Mouse (Mus musculus): ENCODE data around the gene Esyt2.
A peak's percentile ranks its signal among the peaks of the same experiment; 100 is the strongest.
"Not testable (repeated sequence)": the region's sequence is repeated elsewhere in the genome, so short reads cannot be mapped to it uniquely, and the experiment has no call there.

Esyt2 gene

GRCm38 (mm10) chr12:116280653-116281364 is at the start of gene Esyt2:
TSS of gene Esyt2 (plus strand) at chr12:116281196.
- peak; percentile 99 for DNase-seq

GRCm38 (mm10) chr12:116231612-116232011 is 49.4 kb upstream of the Esyt2 start:
- no peak for DNase-seq

GRCm38 (mm10) chr12:116232061-116232460 is 48.9 kb upstream of the Esyt2 start:
- no peak for DNase-seq

GRCm38 (mm10) chr12:116235356-116235755 is 45.6 kb upstream of the Esyt2 start:
- DNase-seq = no peak

GRCm38 (mm10) chr12:116236658-116237057 is 44.3 kb upstream of the Esyt2 start:
- DNase-seq = no peak

- DNase-seq = no peak
These were observed 42.6 kb upstream of the Esyt2 start for GRCm38 (mm10) chr12:116238370-116238769.

- no peak for DNase-seq
These were observed 42.2 kb upstream of the Esyt2 start for GRCm38 (mm10) chr12:116238803-116239202.

- DNase-seq = no peak
These were observed 36.4 kb upstream of the Esyt2 start for GRCm38 (mm10) chr12:116244601-116245000.

GRCm38 (mm10) chr12:116254652-116255051 is 26.3 kb upstream of the Esyt2 start:
- no peak for DNase-seq

DNA sequence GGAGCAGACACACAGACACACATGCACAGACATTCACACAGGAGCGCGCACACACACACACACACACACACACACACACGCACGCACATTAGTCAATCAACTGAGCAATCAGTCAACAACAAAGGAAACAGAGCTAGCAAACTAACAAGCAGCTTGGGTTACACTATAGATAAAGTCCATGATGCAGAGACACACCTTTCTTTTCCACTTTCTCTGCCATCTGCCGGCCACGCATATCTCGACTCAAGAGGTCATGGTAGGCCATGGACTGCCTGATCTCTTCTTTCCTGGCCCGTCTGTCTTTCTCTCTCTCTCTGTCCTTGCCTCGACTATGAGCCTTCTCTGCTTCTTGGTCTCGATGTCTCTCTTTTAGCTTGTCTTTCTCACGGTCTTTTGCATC is 25.4 kb upstream of the Esyt2 start:
- no peak for DNase-seq

GRCm38 (mm10) chr12:116258321-116258720 is 22.7 kb upstream of the Esyt2 start:
- DNase-seq = no peak

GRCm38 (mm10) chr12:116262555-116263341 is 18.2 kb upstream of the Esyt2 start, which contains the start of gene Wdr60:
TSS of gene Wdr60 (minus strand) at chr12:116263022.
- peak; percentile 88 for DNase-seq

DNA sequence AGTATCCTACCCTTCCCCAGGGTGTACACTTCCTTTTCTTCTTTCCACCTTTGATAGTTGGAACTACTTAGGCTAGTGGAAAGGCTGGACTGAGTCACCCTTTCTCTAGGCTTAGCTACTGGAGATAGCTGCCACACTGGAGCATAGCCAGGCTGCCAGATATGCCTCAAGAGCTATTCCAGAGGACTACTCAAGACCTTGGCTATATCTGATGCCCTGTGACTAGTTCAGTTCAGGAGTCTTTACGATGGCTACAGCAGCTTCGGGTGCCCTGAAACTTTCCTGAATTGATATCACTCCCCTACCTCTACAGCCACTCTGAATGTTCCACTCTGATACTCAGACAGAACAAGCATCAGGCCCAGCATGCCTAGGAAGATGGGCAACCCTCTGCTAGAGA is 16.2 kb upstream of the Esyt2 start:
- no peak for DNase-seq

DNA sequence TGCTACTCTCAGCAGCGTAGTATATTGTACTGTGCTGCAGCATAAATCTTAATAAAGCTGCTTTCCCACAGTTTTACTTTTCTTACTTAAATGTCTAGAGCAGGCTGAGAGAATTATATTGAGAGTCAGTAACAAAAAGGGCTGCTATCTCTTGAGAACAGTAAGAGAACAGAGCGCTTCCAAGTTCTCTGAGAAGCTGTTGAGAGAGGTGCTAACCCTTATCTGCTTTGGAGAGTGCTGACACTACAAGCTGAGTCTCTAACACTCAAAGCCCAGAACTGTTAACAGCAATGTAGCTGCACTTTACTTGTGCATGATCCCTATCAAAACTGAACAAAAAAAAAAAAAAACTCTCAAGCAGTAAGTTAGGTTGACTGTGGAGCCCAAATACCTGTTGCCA is 15.7 kb upstream of the Esyt2 start:
- DNase-seq = no peak

DNA sequence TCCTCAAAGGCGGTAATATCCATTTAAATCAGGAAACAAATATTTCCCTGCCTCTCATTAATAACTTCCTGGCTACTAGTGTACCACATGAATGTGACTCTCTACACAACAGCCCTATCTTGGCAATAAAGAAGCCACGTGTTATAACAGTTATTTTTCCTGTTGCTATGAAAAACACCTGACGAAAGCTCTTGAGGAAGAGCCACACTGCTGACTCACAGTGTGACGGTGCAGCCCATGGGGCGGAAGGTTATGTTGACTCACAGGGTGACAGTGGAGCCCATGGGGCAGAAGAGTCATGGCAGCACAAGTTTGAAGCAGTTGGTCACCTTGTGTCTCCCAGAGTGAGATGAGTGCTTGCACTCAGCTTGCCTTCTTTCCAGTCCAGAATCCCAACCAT is 11.5 kb upstream of the Esyt2 start:
- DNase-seq = no peak

- DNase-seq = no peak
These were observed 10.5 kb upstream of the Esyt2 start for GRCm38 (mm10) chr12:116270538-116270937.

DNA sequence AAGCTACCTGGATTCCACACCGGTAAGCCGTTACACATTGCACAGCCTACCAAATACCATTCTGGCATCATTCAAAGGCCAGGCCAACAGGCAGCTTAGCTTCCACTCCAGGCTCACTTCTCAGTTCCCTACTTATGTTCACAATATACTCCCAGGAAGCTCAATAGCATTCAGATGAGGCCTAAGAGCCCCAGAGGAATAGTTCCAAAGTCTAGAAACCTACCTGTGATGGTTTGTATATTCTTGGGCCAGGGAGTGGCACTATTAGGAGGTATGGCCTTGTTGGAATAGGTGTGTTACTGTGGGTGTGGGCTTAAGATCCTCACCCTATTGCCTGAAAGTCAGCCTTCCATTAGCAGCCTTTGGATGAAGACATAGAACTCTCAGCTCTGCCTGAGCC is 9.9 kb upstream of the Esyt2 start:
- no peak for DNase-seq

DNA sequence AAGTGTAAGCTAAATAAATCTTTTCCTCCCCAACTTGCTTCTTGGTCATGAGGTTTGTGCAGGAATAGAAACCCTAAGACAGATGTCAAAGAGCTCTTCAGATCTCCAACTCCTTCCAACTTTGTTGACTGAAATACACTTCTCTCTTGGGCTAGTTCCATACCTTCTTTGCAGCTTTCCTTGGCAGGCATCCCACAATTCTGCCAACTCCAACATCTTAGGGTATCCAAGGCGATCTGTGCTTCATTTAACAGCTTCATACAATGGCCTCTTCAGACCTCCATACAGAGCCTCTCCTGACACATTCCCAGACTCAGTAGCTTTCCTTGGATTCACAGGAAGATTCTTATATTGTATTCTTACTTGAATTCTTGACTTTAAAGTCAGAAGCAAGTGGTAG is 7.3 kb upstream of the Esyt2 start:
- DNase-seq = no peak

GRCm38 (mm10) chr12:116275086-116275485 is 5.9 kb upstream of the Esyt2 start, which contains the start of gene Gm11027:
TSS of gene Gm11027 (plus strand) at chr12:116275386.
- DNase-seq = not testable (repeated sequence)

- DNase-seq = no peak
These were observed 5.4 kb upstream of the Esyt2 start for GRCm38 (mm10) chr12:116275631-116276030.

GRCm38 (mm10) chr12:116276961-116277360 is 4.0 kb upstream of the Esyt2 start:
- DNase-seq = no peak

DNA sequence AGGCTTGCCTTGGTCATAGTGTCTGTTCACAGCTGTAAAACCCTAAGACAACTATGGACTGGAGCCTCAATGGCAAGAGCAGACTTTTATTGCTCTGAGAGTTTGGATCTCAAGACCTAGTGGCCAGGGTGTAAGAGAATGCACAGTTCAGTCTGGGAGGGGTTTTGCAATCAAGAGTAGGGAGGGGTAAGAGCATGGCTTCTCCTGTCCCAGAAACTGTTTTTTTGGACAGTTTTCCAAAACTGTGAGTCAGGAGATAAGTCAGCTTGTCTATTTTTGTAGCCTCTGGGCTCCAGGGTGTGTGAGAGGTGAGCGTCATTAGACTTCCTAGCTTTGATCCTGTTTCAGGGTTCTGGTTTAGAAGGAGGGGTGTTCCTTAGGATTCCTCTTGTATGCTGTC is 2.5 kb upstream of the Esyt2 start:
- no peak for DNase-seq

GRCm38 (mm10) chr12:116279181-116279580 is 1.8 kb upstream of the Esyt2 start:
- no peak for DNase-seq

DNA sequence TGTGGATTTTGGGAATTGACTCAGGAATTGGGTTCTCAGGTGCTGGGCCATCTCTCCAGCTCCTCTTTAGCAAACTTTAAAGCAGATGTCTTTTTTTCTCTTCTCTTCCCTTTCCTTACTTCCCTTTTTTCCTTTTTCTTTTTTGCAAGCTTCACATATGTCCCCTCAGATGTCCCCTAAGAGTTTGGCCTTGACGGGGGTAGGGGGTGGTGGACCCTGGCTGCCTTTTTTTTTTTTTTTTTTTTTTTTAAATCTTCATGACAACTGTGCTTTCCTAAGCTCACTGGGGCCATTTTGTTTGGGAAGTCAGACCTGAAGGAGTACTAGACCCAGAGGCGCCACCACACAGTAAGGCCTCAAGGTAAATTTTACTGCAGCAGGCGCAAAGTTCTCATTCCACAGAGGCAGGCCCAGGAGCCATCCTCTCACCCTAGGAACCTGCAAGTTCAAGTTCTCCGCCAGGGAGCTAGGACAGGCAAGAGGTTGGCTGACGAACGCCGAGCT is 795 bp upstream of the Esyt2 start:
- DNase-seq = no peak

All from cerebellum, adult 11-12 months (tissue).